Mouse (Mus musculus): ENCODE data around the gene Lsm10.

DNA sequence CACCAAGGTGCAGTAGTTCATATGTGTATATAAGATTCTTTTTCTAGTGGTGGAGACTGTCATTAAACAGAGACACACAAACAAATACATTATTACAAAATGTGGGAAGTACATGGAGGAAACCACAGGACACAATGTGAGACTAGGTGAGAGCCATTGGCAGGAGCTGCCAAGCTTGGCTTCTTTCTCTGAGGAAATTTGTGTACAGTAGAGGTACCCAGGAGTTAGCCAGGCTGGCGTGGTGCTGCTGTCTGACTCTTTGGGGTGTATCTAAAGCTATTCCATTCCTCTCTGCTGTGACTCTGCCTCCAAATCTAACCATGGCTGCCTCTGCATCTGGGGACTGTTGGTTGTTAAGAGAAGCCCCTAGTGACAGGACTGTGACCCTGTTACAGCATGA, 22.6 kb downstream of the Lsm10 start:
- TF ChIP-seq EP300 (IDR thresholded peaks at IDR 0.05; ENCODE audit: low read depth) (no peak), CTCF (IDR thresholded peaks at IDR 0.05; ENCODE audit: low read depth) (no peak)
